Mouse (Mus musculus) cerebellum, postnatal 36 days (tissue): ENCODE data around the gene Krtap4-7.
"Not testable (repeated sequence)": the region's sequence is repeated elsewhere in the genome, so short reads cannot be mapped to it uniquely, and the experiment has no call there.

ENCODE experiments used
- DNase-seq, 2 experiments: peaks; one replicate each; pipeline ENCODE4 v3.0.0; 2021 to 2022; ENCODE audit warnings: mixed read lengths in 2 of 2

The Krtap4-7 gene

GRCm38 (mm10) chr11:99643635-99644139, at the start of gene Krtap4-7:
Gene Krtap4-7, minus strand, starts transcription at chr11:99644089.
- DNase-seq = not testable (repeated sequence)

- no peak for DNase-seq
Observed at GRCm38 (mm10) chr11:99690463-99690862, 46.6 kb upstream of the Krtap4-7 start, which contains the start of gene Gm14190. Gene Gm14190, minus strand, starts transcription at chr11:99690740.

- DNase-seq = not testable (repeated sequence)
Observed at GRCm38 (mm10) chr11:99685235-99685634, 41.3 kb upstream of the Krtap4-7 start.

GRCm38 (mm10) chr11:99683481-99683880, 39.6 kb upstream of the Krtap4-7 start:
- DNase-seq = no peak

- no peak for DNase-seq
Observed at GRCm38 (mm10) chr11:99665860-99666259, 22.0 kb upstream of the Krtap4-7 start, which contains the start of gene Krtap4-6. Gene Krtap4-6, minus strand, starts transcription at chr11:99665960.

GRCm38 (mm10) chr11:99662802-99663201, 18.9 kb upstream of the Krtap4-7 start:
- no peak for DNase-seq

GRCm38 (mm10) chr11:99659256-99659655, 15.4 kb upstream of the Krtap4-7 start:
- DNase-seq = no peak

- DNase-seq = not testable (repeated sequence)
Observed at GRCm38 (mm10) chr11:99658467-99659010, 14.7 kb upstream of the Krtap4-7 start, which contains the start of gene Gm11563. Gene Gm11563, minus strand, starts transcription at chr11:99658960.

GRCm38 (mm10) chr11:99657051-99657450, 13.2 kb upstream of the Krtap4-7 start:
- no peak for DNase-seq

GRCm38 (mm10) chr11:99650136-99650535, 6.2 kb upstream of the Krtap4-7 start, which contains the start of gene Gm11555:
Gene Gm11555, minus strand, starts transcription at chr11:99650236.
- DNase-seq = no peak

- no peak for DNase-seq
Observed at GRCm38 (mm10) chr11:99646444-99646843, 2.6 kb upstream of the Krtap4-7 start.

- DNase-seq = no peak
Observed at GRCm38 (mm10) chr11:99644351-99644750, 462 bp upstream of the Krtap4-7 start.

GRCm38 (mm10) chr11:99640926-99641325, 3.0 kb downstream of the Krtap4-7 start:
- DNase-seq = no peak

GRCm38 (mm10) chr11:99637086-99637485, 6.8 kb downstream of the Krtap4-7 start:
- DNase-seq = no peak

- DNase-seq = no peak
Observed at GRCm38 (mm10) chr11:99634653-99635134, 9.2 kb downstream of the Krtap4-7 start, which contains the start of gene Krtap4-2. Gene Krtap4-2, minus strand, starts transcription at chr11:99635084.

- no peak for DNase-seq
Observed at GRCm38 (mm10) chr11:99633293-99633692, 10.6 kb downstream of the Krtap4-7 start.

GRCm38 (mm10) chr11:99630890-99631289, 13.0 kb downstream of the Krtap4-7 start:
- no peak for DNase-seq

- DNase-seq = no peak
Observed at GRCm38 (mm10) chr11:99628138-99628537, 15.8 kb downstream of the Krtap4-7 start, which contains the start of gene Krtap4-1. Gene Krtap4-1, minus strand, starts transcription at chr11:99628238.

GRCm38 (mm10) chr11:99620335-99620734, 23.6 kb downstream of the Krtap4-7 start, which contains the start of gene Gm11562:
Gene Gm11562, minus strand, starts transcription at chr11:99620435.
- no peak for DNase-seq

- no peak for DNase-seq
Observed at GRCm38 (mm10) chr11:99614796-99615363, 29.0 kb downstream of the Krtap4-7 start, which contains the start of gene Krtap2-4. Gene Krtap2-4, minus strand, starts transcription at chr11:99614846.

GRCm38 (mm10) chr11:99610089-99610488, 33.8 kb downstream of the Krtap4-7 start, which contains the start of gene Gm11937:
Gene Gm11937, minus strand, starts transcription at chr11:99610189.
- DNase-seq = not testable (repeated sequence)

GRCm38 (mm10) chr11:99609126-99609525, 34.8 kb downstream of the Krtap4-7 start:
- DNase-seq = peak; percentile 3 to 6

GRCm38 (mm10) chr11:99603208-99603607, 40.7 kb downstream of the Krtap4-7 start, which contains the start of gene Gm11938:
Gene Gm11938, minus strand, starts transcription at chr11:99603308.
- DNase-seq = not testable (repeated sequence)
